Mouse (Mus musculus): ENCODE measurements around the gene Grb2. TPM values are rescaled to one million over a fixed set of nuclear protein-coding genes. Genes with fewer than 3 reads are reported as not detected.

Gene Grb2
- polyA plus RNA-seq, 1 experiment from 2014 or later: 52.5 TPM

- no peak overlapping the region for H3K4me3 ChIP-seq (ENCODE audit: low read depth, low read length)
- ATAC-seq (ENCODE audit: insufficient number of reproducible peaks, low FRiP score, low TSS enrichment, low read depth) (no peak), DNase-seq (ENCODE audit: low spot score) (no peak)
- H3K9ac ChIP-seq (ENCODE audit: low read length): no peak overlapping the region
- H3K36me3 ChIP-seq (ENCODE audit: control insufficient read depth, insufficient read depth, low read length): no peaks in the 10 kb centered on the region; the same call in 1 of the 2 replicates
- no peak overlapping the region for H3K27ac ChIP-seq (replicated peaks; ENCODE audit: low read depth, low read length)
- H3K4me1 ChIP-seq (ENCODE audit: control insufficient read depth, insufficient read depth, low read length): no peaks in the 10 kb centered on the region
- no peaks in the 10 kb centered on the region for H3K27me3 ChIP-seq (ENCODE audit: control insufficient read depth, insufficient read depth, low read length)
- H3K9me3 ChIP-seq (ENCODE audit: control insufficient read depth, low read length): no peaks in the 10 kb centered on the region
- WGBS: 93% methylated on average over 14 of the region's 14 CpGs
- H3K4me2 ChIP-seq (ENCODE audit: low read depth, severe bottlenecking): no peak overlapping the region
Measured at GRCm38 (mm10) chr11:115689137-115689915, 19.1 kb downstream of the Grb2 start.

- Histone ChIP-seq H3K27ac (replicated peaks; ENCODE audit: low read depth, low read length) (no peak overlapping the region), H3K4me2 (ENCODE audit: low read depth, severe bottlenecking) (no peak overlapping the region), H3K27me3 (ENCODE audit: control insufficient read depth, insufficient read depth, low read length) (no peaks in the 10 kb centered on the region), H3K36me3 (ENCODE audit: control insufficient read depth, insufficient read depth, low read length) (peaks cover 7% of the 10 kb centered on the region; the same call in 1 of the 2 replicates), H3K4me3 (ENCODE audit: low read depth, low read length) (no peak overlapping the region), H3K9me3 (ENCODE audit: control insufficient read depth, low read length) (no peaks in the 10 kb centered on the region), H3K4me1 (ENCODE audit: control insufficient read depth, insufficient read depth, low read length) (no peaks in the 10 kb centered on the region), H3K9ac (ENCODE audit: low read length) (no peak overlapping the region)
- DNase-seq (ENCODE audit: low spot score) (no peak), ATAC-seq (ENCODE audit: insufficient number of reproducible peaks, low FRiP score, low TSS enrichment, low read depth) (no peak)
- WGBS: 94% methylated on average over 6 of the region's 6 CpGs
Measured at GRCm38 (mm10) chr11:115686369-115686768, 22.0 kb downstream of the Grb2 start.

DNA sequence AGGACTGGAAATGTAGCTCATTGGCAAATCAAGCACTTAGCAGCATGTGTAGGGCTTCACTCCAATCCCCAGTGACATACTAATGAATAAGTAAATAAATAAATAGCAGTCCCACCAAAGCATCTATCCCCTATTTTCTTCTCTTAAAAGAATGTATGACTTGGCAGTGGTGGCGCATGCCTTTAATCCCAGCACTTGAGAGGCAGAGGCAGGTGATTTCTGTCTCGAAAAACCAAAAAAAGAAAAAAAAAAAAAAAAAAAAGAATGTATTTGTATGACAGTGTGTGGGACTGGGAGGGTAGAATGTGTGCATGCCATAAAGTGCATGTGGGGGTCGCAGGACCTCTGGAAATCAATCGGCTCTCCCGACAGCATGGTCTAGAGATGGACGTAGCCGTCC is 22.4 kb downstream of the Grb2 start:
- peaks cover 7% of the 10 kb centered on the region; the same call in 1 of the 2 replicates for H3K36me3 ChIP-seq (ENCODE audit: control insufficient read depth, insufficient read depth, low read length)
- DNase-seq (ENCODE audit: low spot score) (no peak), ATAC-seq (ENCODE audit: insufficient number of reproducible peaks, low FRiP score, low TSS enrichment, low read depth) (no peak)
- no peaks in the 10 kb centered on the region for H3K27me3 ChIP-seq (ENCODE audit: control insufficient read depth, insufficient read depth, low read length)
- H3K27ac ChIP-seq (replicated peaks; ENCODE audit: low read depth, low read length): no peak overlapping the region
- no peaks in the 10 kb centered on the region for H3K4me1 ChIP-seq (ENCODE audit: control insufficient read depth, insufficient read depth, low read length)
- H3K9ac ChIP-seq (ENCODE audit: low read length): no peak overlapping the region
- no peak overlapping the region for H3K4me3 ChIP-seq (ENCODE audit: low read depth, low read length)
- H3K9me3 ChIP-seq (ENCODE audit: control insufficient read depth, low read length): no peaks in the 10 kb centered on the region
- WGBS: 91% methylated on average over 7 of the region's 7 CpGs
- H3K4me2 ChIP-seq (ENCODE audit: low read depth, severe bottlenecking): no peak overlapping the region

GRCm38 (mm10) chr11:115684877-115685276 is 23.5 kb downstream of the Grb2 start:
- ATAC-seq (ENCODE audit: insufficient number of reproducible peaks, low FRiP score, low TSS enrichment, low read depth): no peak
- WGBS: 97% methylated on average over 6 of the region's 6 CpGs
- no peaks in the 10 kb centered on the region for H3K4me1 ChIP-seq (ENCODE audit: control insufficient read depth, insufficient read depth, low read length)
- H3K9me3 ChIP-seq (ENCODE audit: control insufficient read depth, low read length): no peaks in the 10 kb centered on the region
- no peak overlapping the region for H3K4me2 ChIP-seq (ENCODE audit: low read depth, severe bottlenecking)
- H3K27ac ChIP-seq (replicated peaks; ENCODE audit: low read depth, low read length): no peak overlapping the region
- no peak overlapping the region for H3K9ac ChIP-seq (ENCODE audit: low read length)
- peaks cover 7% of the 10 kb centered on the region; the same call in 1 of the 2 replicates for H3K36me3 ChIP-seq (ENCODE audit: control insufficient read depth, insufficient read depth, low read length)
- no peak overlapping the region for H3K4me3 ChIP-seq (ENCODE audit: low read depth, low read length)
- no peaks in the 10 kb centered on the region for H3K27me3 ChIP-seq (ENCODE audit: control insufficient read depth, insufficient read depth, low read length)
- DNase-seq (ENCODE audit: low spot score): no peak

DNA sequence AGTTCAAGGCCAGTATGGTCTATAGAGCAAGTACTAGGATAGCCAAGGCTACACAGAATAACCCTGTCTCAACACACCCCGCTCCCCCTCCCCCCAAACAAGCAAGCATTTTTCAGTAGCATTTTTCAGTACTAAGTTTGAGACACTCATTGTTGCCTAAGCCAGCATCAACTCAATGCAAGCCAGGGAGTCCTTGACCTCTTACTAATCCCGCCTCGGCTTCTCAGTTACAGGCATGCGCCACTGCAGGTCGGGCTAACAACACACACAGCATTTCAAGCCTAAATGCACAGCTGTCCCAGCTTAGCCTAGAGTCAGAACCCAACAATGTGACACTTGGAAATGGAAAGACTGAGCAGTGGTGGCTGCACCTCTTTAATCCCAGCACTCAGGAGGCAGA is 25.1 kb downstream of the Grb2 start:
- no peak overlapping the region for H3K4me3 ChIP-seq (ENCODE audit: low read depth, low read length)
- no peak overlapping the region for H3K27ac ChIP-seq (replicated peaks; ENCODE audit: low read depth, low read length)
- H3K4me2 ChIP-seq (ENCODE audit: low read depth, severe bottlenecking): no peak overlapping the region
- no peak for ATAC-seq (ENCODE audit: insufficient number of reproducible peaks, low FRiP score, low TSS enrichment, low read depth)
- H3K9me3 ChIP-seq (ENCODE audit: control insufficient read depth, low read length): no peaks in the 10 kb centered on the region
- WGBS: 94% methylated on average over 5 of the region's 5 CpGs
- no peak for DNase-seq (ENCODE audit: low spot score)
- H3K27me3 ChIP-seq (ENCODE audit: control insufficient read depth, insufficient read depth, low read length): no peaks in the 10 kb centered on the region
- H3K4me1 ChIP-seq (ENCODE audit: control insufficient read depth, insufficient read depth, low read length): no peaks in the 10 kb centered on the region
- peaks cover 7% of the 10 kb centered on the region; the same call in 1 of the 2 replicates for H3K36me3 ChIP-seq (ENCODE audit: control insufficient read depth, insufficient read depth, low read length)
- no peak overlapping the region for H3K9ac ChIP-seq (ENCODE audit: low read length)

DNA sequence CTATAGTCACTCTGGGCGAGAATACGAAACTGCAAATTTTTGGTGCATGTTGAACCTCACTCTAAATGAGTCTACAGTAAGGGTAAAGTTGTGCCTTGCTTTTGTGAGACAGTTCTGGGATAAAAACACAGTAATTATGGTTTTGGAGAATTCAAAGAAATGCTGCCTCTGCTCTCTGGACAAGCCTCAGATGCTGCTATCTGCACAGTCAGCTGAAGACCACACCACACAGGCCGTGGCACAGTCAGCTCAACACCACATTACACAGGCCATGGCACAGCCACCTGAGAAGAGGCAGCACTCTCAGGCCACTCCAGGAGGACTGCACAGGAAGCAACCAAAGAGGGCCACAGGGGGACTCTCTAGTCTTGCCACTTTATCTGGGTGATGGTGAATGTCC is 26.0 kb downstream of the Grb2 start:
- Histone ChIP-seq H3K4me3 (ENCODE audit: low read depth, low read length) (no peak overlapping the region), H3K9ac (ENCODE audit: low read length) (no peak overlapping the region), H3K27ac (replicated peaks; ENCODE audit: low read depth, low read length) (no peak overlapping the region), H3K9me3 (ENCODE audit: control insufficient read depth, low read length) (no peaks in the 10 kb centered on the region), H3K36me3 (ENCODE audit: control insufficient read depth, insufficient read depth, low read length) (peaks cover 7% of the 10 kb centered on the region; the same call in 1 of the 2 replicates), H3K27me3 (ENCODE audit: control insufficient read depth, insufficient read depth, low read length) (no peaks in the 10 kb centered on the region), H3K4me1 (ENCODE audit: control insufficient read depth, insufficient read depth, low read length) (no peaks in the 10 kb centered on the region), H3K4me2 (ENCODE audit: low read depth, severe bottlenecking) (no peak overlapping the region)
- WGBS: 95% methylated on average over 3 of the region's 3 CpGs
- DNase-seq (ENCODE audit: low spot score): no peak
- no peak for ATAC-seq (ENCODE audit: insufficient number of reproducible peaks, low FRiP score, low TSS enrichment, low read depth)

- peaks cover 7% of the 10 kb centered on the region; the same call in 1 of the 2 replicates for H3K36me3 ChIP-seq (ENCODE audit: control insufficient read depth, insufficient read depth, low read length)
- H3K9me3 ChIP-seq (ENCODE audit: control insufficient read depth, low read length): no peaks in the 10 kb centered on the region
- H3K4me1 ChIP-seq (ENCODE audit: control insufficient read depth, insufficient read depth, low read length): no peaks in the 10 kb centered on the region
- no peaks in the 10 kb centered on the region for H3K27me3 ChIP-seq (ENCODE audit: control insufficient read depth, insufficient read depth, low read length)
- DNase-seq (ENCODE audit: low spot score): no peak
- H3K4me3 ChIP-seq (ENCODE audit: low read depth, low read length): no peak overlapping the region
- H3K27ac ChIP-seq (replicated peaks; ENCODE audit: low read depth, low read length): no peak overlapping the region
- no peak for ATAC-seq (ENCODE audit: insufficient number of reproducible peaks, low FRiP score, low TSS enrichment, low read depth)
- H3K4me2 ChIP-seq (ENCODE audit: low read depth, severe bottlenecking): no peak overlapping the region
- 91% methylated on average over 9 of the region's 9 CpGs for WGBS
- H3K9ac ChIP-seq (ENCODE audit: low read length): no peak overlapping the region
Measured at GRCm38 (mm10) chr11:115679554-115680238, 28.7 kb downstream of the Grb2 start.

DNA sequence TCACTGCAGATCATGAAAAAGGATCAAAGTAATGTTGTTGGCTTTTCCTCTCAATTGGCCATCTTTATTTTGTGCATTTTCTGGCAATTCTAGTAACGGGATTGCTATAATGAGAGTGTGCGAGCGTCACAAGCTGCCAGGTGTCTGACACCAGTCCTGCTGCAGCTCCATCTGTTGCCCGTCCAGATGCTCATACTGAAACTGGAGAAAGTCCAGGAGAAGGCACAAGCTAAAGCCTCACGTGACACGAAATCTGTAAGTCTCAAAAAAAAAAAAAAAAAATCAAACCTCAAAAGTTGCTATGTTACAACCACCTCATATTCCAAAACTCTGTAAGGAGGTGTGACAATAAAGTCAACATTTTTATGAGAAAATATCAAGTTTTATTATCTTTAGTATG is 29.5 kb downstream of the Grb2 start:
- no peak overlapping the region for H3K9ac ChIP-seq (ENCODE audit: low read length)
- DNase-seq (ENCODE audit: low spot score) (no peak), ATAC-seq (ENCODE audit: insufficient number of reproducible peaks, low FRiP score, low TSS enrichment, low read depth) (no peak)
- no peaks in the 10 kb centered on the region for H3K4me1 ChIP-seq (ENCODE audit: control insufficient read depth, insufficient read depth, low read length)
- H3K4me2 ChIP-seq (ENCODE audit: low read depth, severe bottlenecking): no peak overlapping the region
- no peaks in the 10 kb centered on the region for H3K27me3 ChIP-seq (ENCODE audit: control insufficient read depth, insufficient read depth, low read length)
- 95% methylated on average over 6 of the region's 6 CpGs for WGBS
- H3K9me3 ChIP-seq (ENCODE audit: control insufficient read depth, low read length): no peaks in the 10 kb centered on the region
- peaks cover 7% of the 10 kb centered on the region; the same call in 1 of the 2 replicates for H3K36me3 ChIP-seq (ENCODE audit: control insufficient read depth, insufficient read depth, low read length)
- H3K4me3 ChIP-seq (ENCODE audit: low read depth, low read length): no peak overlapping the region
- no peak overlapping the region for H3K27ac ChIP-seq (replicated peaks; ENCODE audit: low read depth, low read length)

Measured in limb, embryonic 11.5 days (tissue).